Mouse (Mus musculus) MEL (cell line): ENCODE measurements around the gene Tcte1.

Source experiments
- CTCF ChIP-seq, 3 experiments: IDR thresholded peaks in 2 of 3; conservative IDR thresholded peaks in 1 of 3; 2 replicates each; pipeline ENCODE4 v1.5.1; 2011 to 2012; ENCODE audit warnings: low read length in 3 of 3, low read depth in 2 of 3, mild to moderate bottlenecking in 2 of 3, improper control_type of control experiment in 1 of 3, inconsistent platforms in 1 of 3, mixed read lengths in 1 of 3, moderate library complexity in 1 of 3; ENCODE audit not compliant: control insufficient read depth in 1 of 3, insufficient read depth in 1 of 3, poor library complexity in 1 of 3, severe bottlenecking in 1 of 3
- E2F4 ChIP-seq: IDR thresholded peaks from 2 replicates; pipeline ENCODE4 v1.6.1; 2011; ENCODE audit warnings: low read depth, low read length, improper control_type of control experiment, borderline replicate concordance
- ELF1 ChIP-seq: IDR thresholded peaks from 2 replicates; pipeline ENCODE4 v1.6.1; 2014; ENCODE audit warnings: low read depth, mild to moderate bottlenecking, inconsistent platforms, low read length, improper control_type of control experiment, moderate library complexity
- GATA1 ChIP-seq: IDR thresholded peaks from 2 replicates; pipeline ENCODE4 v1.6.1; 2011; ENCODE audit warnings: low read depth, low read length, improper control_type of control experiment
- MEF2A ChIP-seq: IDR thresholded peaks from 2 replicates; pipeline ENCODE4 v1.6.1; 2014; ENCODE audit warnings: low read depth, mild to moderate bottlenecking, inconsistent platforms, low read length, improper control_type of control experiment; ENCODE audit not compliant: poor library complexity, insufficient replicate concordance, severe bottlenecking; ENCODE audit errors: extremely low read depth
- MYC ChIP-seq: IDR thresholded peaks from 2 replicates; pipeline ENCODE4 v1.6.1; 2011; ENCODE audit warnings: low read depth, mild to moderate bottlenecking, low read length, improper control_type of control experiment, moderate library complexity
- POLR2A ChIP-seq, 2 experiments: IDR thresholded peaks; 2 replicates each; pipeline ENCODE4 v1.6.1; 2011 to 2012; ENCODE audit warnings: low read length in 2 of 2, mild to moderate bottlenecking in 2 of 2, control low read depth in 1 of 2, improper control_type of control experiment in 1 of 2, low read depth in 1 of 2, moderate library complexity in 1 of 2; ENCODE audit not compliant: control insufficient read depth in 1 of 2, insufficient read depth in 1 of 2, poor library complexity in 1 of 2
- POLR2AphosphoS2 ChIP-seq: IDR thresholded peaks from 2 replicates; pipeline ENCODE4 v1.6.1; 2011; ENCODE audit warnings: low read length, improper control_type of control experiment
- POLR2AphosphoS5 ChIP-seq: IDR thresholded peaks from 2 replicates; pipeline ENCODE4 v1.6.1; 2012; ENCODE audit warnings: low read depth, borderline replicate concordance, mild to moderate bottlenecking, inconsistent platforms, low read length, moderate library complexity, mixed read lengths
- TBP ChIP-seq: IDR thresholded peaks from 2 replicates; pipeline ENCODE4 v1.8.0; 2011; ENCODE audit warnings: low read depth, low read length, improper control_type of control experiment
- TCF12 ChIP-seq: IDR thresholded peaks from 2 replicates; pipeline ENCODE4 v1.6.1; 2014; ENCODE audit warnings: low read depth, mild to moderate bottlenecking, inconsistent platforms, low read length, improper control_type of control experiment, moderate library complexity
- USF1 ChIP-seq: IDR thresholded peaks from 2 replicates; pipeline ENCODE4 v1.6.1; 2014; ENCODE audit warnings: low read depth, mild to moderate bottlenecking, inconsistent platforms, low read length, improper control_type of control experiment, moderate library complexity
- USF2 ChIP-seq, 2 experiments: IDR thresholded peaks; 2 replicates each; pipeline ENCODE4 v1.6.1; 2011 to 2012; ENCODE audit warnings: improper control_type of control experiment in 2 of 2, low read length in 2 of 2, borderline replicate concordance in 1 of 2, inconsistent platforms in 1 of 2, low read depth in 1 of 2, mild to moderate bottlenecking in 1 of 2; ENCODE audit not compliant: insufficient read depth in 1 of 2

DNA sequence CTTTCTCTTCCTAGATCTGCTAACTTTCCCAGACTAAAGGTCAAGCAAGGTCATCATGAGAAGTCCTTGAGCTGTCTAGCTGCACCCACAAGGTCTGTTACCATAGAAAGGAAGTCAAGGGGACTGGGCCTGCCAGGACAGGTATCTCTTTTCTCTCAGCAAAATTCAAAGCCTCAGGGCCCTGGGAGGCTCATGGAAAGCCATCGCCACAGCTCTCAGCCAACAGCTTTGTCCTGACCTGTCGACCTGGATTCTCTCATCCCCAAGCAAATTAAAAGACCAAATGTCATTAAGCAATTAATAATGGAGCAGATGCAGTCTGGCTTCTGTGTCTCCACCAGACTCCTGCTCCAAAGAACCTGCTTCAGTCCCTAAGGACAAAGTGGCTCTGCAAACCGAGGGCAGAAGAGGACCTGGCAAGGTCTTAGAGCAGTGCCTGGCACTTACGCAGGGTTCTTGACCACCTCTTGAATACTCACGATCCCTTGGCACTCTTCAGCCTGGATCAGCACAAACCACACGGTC lies 17.2 kb upstream of the Tcte1 start:
- TF ChIP-seq USF1: no peak
- no peak for TF ChIP-seq E2F4
- no peak for TF ChIP-seq POLR2AphosphoS5
- no peak for TF ChIP-seq POLR2A (IDR thresholded peaks at IDR 0.05; ENCODE audit: control insufficient read depth in 1 of 2, insufficient read depth in 1 of 2, low read depth in 1 of 2, low read length in 2 of 2, poor library complexity in 1 of 2)
- TF ChIP-seq CTCF (IDR thresholded peaks at IDR 0.05 in 2 of 3, conservative IDR thresholded peaks at IDR 0.05 in 1 of 3; ENCODE audit: control insufficient read depth in 1 of 3, insufficient read depth in 1 of 3, low read depth in 2 of 3, low read length in 3 of 3, poor library complexity in 1 of 3, severe bottlenecking in 1 of 3): no peak
- TF ChIP-seq ELF1: no peak
- TF ChIP-seq TBP: no peak
- TF ChIP-seq GATA1: no peak
- TF ChIP-seq POLR2AphosphoS2: no peak
- no peak for TF ChIP-seq TCF12
- no peak for TF ChIP-seq MYC
- no peak for TF ChIP-seq MEF2A
- no peak for TF ChIP-seq USF2 (IDR thresholded peaks at IDR 0.05; ENCODE audit: borderline replicate concordance in 1 of 2, insufficient read depth in 1 of 2, low read depth in 1 of 2, low read length in 2 of 2)
